Mouse (Mus musculus): ENCODE results near the gene Bcas3. TPM values are rescaled to one million over a fixed set of nuclear protein-coding genes. Genes with fewer than 3 reads are reported as not detected.

Gene Bcas3
- polyA plus RNA-seq, 1 experiment: 25.3 TPM

GRCm38 (mm10) chr11:85367823-85368222 is 14.9 kb downstream of the Bcas3 start:
- Histone ChIP-seq H3K27ac (ENCODE audit: insufficient read depth, low read length) (no peak overlapping the region), H3K4me3 (ENCODE audit: extremely low read depth, insufficient read depth, insufficient read length) (no peak overlapping the region), H3K27me3 (ENCODE audit: control insufficient read depth, insufficient read depth, low read length) (no peaks in the 10 kb centered on the region), H3K4me1 (ENCODE audit: control insufficient read depth, insufficient read depth, insufficient read length) (no peaks in the 10 kb centered on the region), H3K36me3 (ENCODE audit: control insufficient read depth, insufficient read depth, low read length) (peaks cover 18% of the 10 kb centered on the region)
- no peak for DNase-seq (ENCODE audit: low read depth in 1 of 2, low spot score in 2 of 2)
- TF ChIP-seq POLR2A (IDR thresholded peaks at IDR 0.05; ENCODE audit: low read depth, low read length) (no peak), CTCF (IDR thresholded peaks at IDR 0.05; ENCODE audit: extremely low read depth, insufficient read depth, insufficient read length, insufficient replicate concordance) (no peak)
- 93% methylated on average over 3 of the region's 3 CpGs for WGBS

- TF ChIP-seq CTCF (IDR thresholded peaks at IDR 0.05; ENCODE audit: extremely low read depth, insufficient read depth, insufficient read length, insufficient replicate concordance): no peak
- no peak for TF ChIP-seq POLR2A (IDR thresholded peaks at IDR 0.05; ENCODE audit: low read depth, low read length)
- no peaks in the 10 kb centered on the region for H3K27me3 ChIP-seq (ENCODE audit: control insufficient read depth, insufficient read depth, low read length)
- 93% methylated on average over 3 of the region's 3 CpGs for WGBS
- no peak for DNase-seq (ENCODE audit: low read depth in 1 of 2, low spot score in 2 of 2)
- no peaks in the 10 kb centered on the region for H3K4me1 ChIP-seq (ENCODE audit: control insufficient read depth, insufficient read depth, insufficient read length)
- no peak overlapping the region for H3K27ac ChIP-seq (ENCODE audit: insufficient read depth, low read length)
- H3K36me3 ChIP-seq (ENCODE audit: control insufficient read depth, insufficient read depth, low read length): peaks cover 3% of the 10 kb centered on the region
- no peak overlapping the region for H3K4me3 ChIP-seq (ENCODE audit: extremely low read depth, insufficient read depth, insufficient read length)
These were observed 26.1 kb downstream of the Bcas3 start for GRCm38 (mm10) chr11:85379091-85379490.

- Histone ChIP-seq H3K27ac (ENCODE audit: insufficient read depth, low read length) (no peak overlapping the region), H3K4me3 (ENCODE audit: extremely low read depth, insufficient read depth, insufficient read length) (no peak overlapping the region), H3K4me1 (ENCODE audit: control insufficient read depth, insufficient read depth, insufficient read length) (no peaks in the 10 kb centered on the region), H3K36me3 (ENCODE audit: control insufficient read depth, insufficient read depth, low read length) (peaks cover 3% of the 10 kb centered on the region), H3K27me3 (ENCODE audit: control insufficient read depth, insufficient read depth, low read length) (no peaks in the 10 kb centered on the region)
- no peak for DNase-seq (ENCODE audit: low read depth in 1 of 2, low spot score in 2 of 2)
- TF ChIP-seq POLR2A (IDR thresholded peaks at IDR 0.05; ENCODE audit: low read depth, low read length) (no peak), CTCF (IDR thresholded peaks at IDR 0.05; ENCODE audit: extremely low read depth, insufficient read depth, insufficient read length, insufficient replicate concordance) (no peak)
- 24% methylated on average over 1 of the region's 1 CpGs for WGBS
These were observed 27.1 kb downstream of the Bcas3 start for GRCm38 (mm10) chr11:85380046-85380445.

GRCm38 (mm10) chr11:85382055-85382454 is 29.1 kb downstream of the Bcas3 start:
- no peak overlapping the region for H3K4me3 ChIP-seq (ENCODE audit: extremely low read depth, insufficient read depth, insufficient read length)
- peak; percentile 33 to 38 for DNase-seq (ENCODE audit: low read depth in 1 of 2, low spot score in 2 of 2)
- 24% methylated on average over 4 of the region's 4 CpGs for WGBS

GRCm38 (mm10) chr11:85383975-85384821 is 31.2 kb downstream of the Bcas3 start:
- no peaks in the 10 kb centered on the region for H3K4me1 ChIP-seq (ENCODE audit: control insufficient read depth, insufficient read depth, insufficient read length)
- WGBS: 87% methylated on average over 7 of the region's 7 CpGs
- H3K36me3 ChIP-seq (ENCODE audit: control insufficient read depth, insufficient read depth, low read length): no peaks in the 10 kb centered on the region
- H3K4me3 ChIP-seq (ENCODE audit: extremely low read depth, insufficient read depth, insufficient read length): no peak overlapping the region
- no peak for DNase-seq (ENCODE audit: low read depth in 1 of 2, low spot score in 2 of 2)
- H3K27ac ChIP-seq (ENCODE audit: insufficient read depth, low read length): no peak overlapping the region
- TF ChIP-seq CTCF (IDR thresholded peaks at IDR 0.05; ENCODE audit: extremely low read depth, insufficient read depth, insufficient read length, insufficient replicate concordance) (no peak), POLR2A (IDR thresholded peaks at IDR 0.05; ENCODE audit: low read depth, low read length) (no peak)
- no peaks in the 10 kb centered on the region for H3K27me3 ChIP-seq (ENCODE audit: control insufficient read depth, insufficient read depth, low read length)

More at GRCm38 (mm10) chr11:85382055-85382454, 29.1 kb downstream of the Bcas3 start:
- TF ChIP-seq POLR2A (IDR thresholded peaks at IDR 0.05; ENCODE audit: low read depth, low read length) (no peak), CTCF (IDR thresholded peaks at IDR 0.05; ENCODE audit: extremely low read depth, insufficient read depth, insufficient read length, insufficient replicate concordance) (peak; percentile 71; the same call in 1 of the 2 replicates)
- Histone ChIP-seq H3K27ac (ENCODE audit: insufficient read depth, low read length) (no peak overlapping the region), H3K36me3 (ENCODE audit: control insufficient read depth, insufficient read depth, low read length) (no peaks in the 10 kb centered on the region; the same call in 1 of the 2 replicates), H3K4me1 (ENCODE audit: control insufficient read depth, insufficient read depth, insufficient read length) (no peaks in the 10 kb centered on the region), H3K27me3 (ENCODE audit: control insufficient read depth, insufficient read depth, low read length) (no peaks in the 10 kb centered on the region)

GRCm38 (mm10) chr11:85392179-85392863 is 39.4 kb downstream of the Bcas3 start:
- Histone ChIP-seq H3K4me1 (ENCODE audit: control insufficient read depth, insufficient read depth, insufficient read length) (no peaks in the 10 kb centered on the region), H3K27ac (ENCODE audit: insufficient read depth, low read length) (no peak overlapping the region), H3K36me3 (ENCODE audit: control insufficient read depth, insufficient read depth, low read length) (peaks cover 3% of the 10 kb centered on the region), H3K4me3 (ENCODE audit: extremely low read depth, insufficient read depth, insufficient read length) (no peak overlapping the region), H3K27me3 (ENCODE audit: control insufficient read depth, insufficient read depth, low read length) (no peaks in the 10 kb centered on the region)
- DNase-seq (ENCODE audit: low read depth in 1 of 2, low spot score in 2 of 2): no peak
- TF ChIP-seq CTCF (IDR thresholded peaks at IDR 0.05; ENCODE audit: extremely low read depth, insufficient read depth, insufficient read length, insufficient replicate concordance) (no peak), POLR2A (IDR thresholded peaks at IDR 0.05; ENCODE audit: low read depth, low read length) (no peak)
- 90% methylated on average over 12 of the region's 12 CpGs for WGBS
